Mouse (Mus musculus): ENCODE measurements around the gene Necap1. TPM values are rescaled to one million over a fixed set of nuclear protein-coding genes. Genes with fewer than 3 reads are reported as not detected.

The Necap1 gene
- polyA plus RNA-seq, 1 experiment from 2014 or later: 61.5 TPM

DNA sequence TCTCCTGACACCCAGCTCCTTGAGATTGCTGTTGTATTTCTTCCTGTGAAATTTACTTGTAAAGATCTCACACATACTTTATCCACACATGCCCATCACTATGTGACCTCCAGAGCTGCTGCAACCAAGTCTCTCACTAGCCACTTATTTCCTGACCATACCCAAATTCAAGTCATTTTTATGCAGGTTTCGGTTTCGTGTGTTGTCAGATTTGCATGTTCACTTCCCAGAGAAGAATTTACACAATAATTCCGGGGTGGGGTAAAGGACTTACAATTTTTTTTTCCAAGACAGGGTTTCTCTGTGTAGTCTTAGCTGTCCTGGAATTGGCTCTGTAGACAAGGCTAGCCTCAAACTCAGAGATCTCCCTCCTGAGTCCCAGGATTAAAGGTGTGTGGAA lies 60.6 kb downstream of the Necap1 start:
- 81% methylated on average over 3 of the region's 3 CpGs for WGBS
- Histone ChIP-seq H3K9me3 (no peaks in the 10 kb centered on the region), H3K4me3 (no peak overlapping the region), H3K27ac (no peak overlapping the region), H3K4me1 (no peaks in the 10 kb centered on the region), H3K27me3 (ENCODE audit: insufficient read depth, poor library complexity, severe bottlenecking) (no peaks in the 10 kb centered on the region), H3K36me3 (no peaks in the 10 kb centered on the region)
- DNase-seq (ENCODE audit: low spot score): no peak

Small RNA genes lying within 50 kb of the gene (microRNA-seq; reads per million reads assigned to microRNA genes)
- gene Mir7231: not detected

Other genes with a start within 250 kb of the Necap1 start
- not detected in 2 replicates for gene Dppa3, start 248.1 kb upstream of the Necap1 start, polyA plus RNA-seq (2016; fragmentation: Nextera tagmentation; extraction: Ambion mirVana)
- gene Nanog, start 167.0 kb upstream of the Necap1 start, polyA plus RNA-seq (2016; fragmentation: Nextera tagmentation; extraction: Ambion mirVana): 0.20 and 0.57 TPM in 2 replicates
- 55.8 and 85.3 TPM in 2 replicates for gene Slc2a3, start 72.8 kb upstream of the Necap1 start, polyA plus RNA-seq (2016; fragmentation: Nextera tagmentation; extraction: Ambion mirVana)
- gene Foxj2, start 54.6 kb upstream of the Necap1 start, polyA plus RNA-seq (2016; fragmentation: Nextera tagmentation; extraction: Ambion mirVana): 4.8 and 4.9 TPM in 2 replicates
- 0.74 and 0.85 TPM in 2 replicates for gene C3ar1, start 18.3 kb upstream of the Necap1 start, polyA plus RNA-seq (2016; fragmentation: Nextera tagmentation; extraction: Ambion mirVana)
- gene Clec4a1, start 47.4 kb downstream of the Necap1 start, polyA plus RNA-seq (2016; fragmentation: Nextera tagmentation; extraction: Ambion mirVana): 0.27 and 0.63 TPM in 2 replicates
- 0.11 TPM in 1 of 2 replicates, not detected in the other for gene Clec4a3, start 78.0 kb downstream of the Necap1 start, polyA plus RNA-seq (2016; fragmentation: Nextera tagmentation; extraction: Ambion mirVana)
- not detected in 2 replicates for gene Clec4a4, start 115.9 kb downstream of the Necap1 start, polyA plus RNA-seq (2016; fragmentation: Nextera tagmentation; extraction: Ambion mirVana)
- gene Clec4b1, start 175.5 kb downstream of the Necap1 start, polyA plus RNA-seq (2016; fragmentation: Nextera tagmentation; extraction: Ambion mirVana): not detected in 2 replicates
- not detected in 2 replicates for gene Clec4a2, start 232.0 kb downstream of the Necap1 start, polyA plus RNA-seq (2016; fragmentation: Nextera tagmentation; extraction: Ambion mirVana)

Measured in heart, embryonic 10.5 days (tissue).